Mouse (Mus musculus) heart, embryonic 15.5 days (tissue): Measurements from ENCODE around the gene Ntmt1. TPM values are rescaled to one million over a fixed set of nuclear protein-coding genes. Genes with fewer than 3 reads are reported as not detected.

Source experiments
- ATAC-seq: fragments of 200-750 bp; cut with Nextera tagmentation; replicated peaks from 2 replicates; pipeline ENCODE4 v1.8.0; 2017; ENCODE audit warnings: low read depth, moderate TSS enrichment; ENCODE audit not compliant: insufficient number of reproducible peaks, insufficient read depth, low FRiP score
- H3K27ac ChIP-seq: fragments of 300-500 bp; sonication (generic); 2 replicates; pipeline ENCODE4 v1.5.1; 2015; ENCODE audit warnings: mild to moderate bottlenecking, inconsistent platforms
- H3K27me3 ChIP-seq: fragments of 300-500 bp; sonication (generic); 2 replicates; pipeline ENCODE4 v1.6.1; 2015; ENCODE audit warnings: inconsistent platforms
- H3K36me3 ChIP-seq: fragments of 300-500 bp; sonication (generic); 2 replicates; pipeline ENCODE4 v1.6.1; 2015; ENCODE audit warnings: mild to moderate bottlenecking, inconsistent platforms
- H3K4me1 ChIP-seq: fragments of 300-500 bp; sonication (generic); replicated peaks from 2 replicates; pipeline ENCODE4 v1.6.1; 2015; ENCODE audit warnings: inconsistent platforms
- H3K4me2 ChIP-seq: fragments of 300-500 bp; sonication (generic); 2 replicates; pipeline ENCODE4 v1.6.1; 2015; ENCODE audit warnings: inconsistent platforms, mild to moderate bottlenecking, moderate library complexity
- H3K4me3 ChIP-seq: fragments of 300-500 bp; sonication (generic); 2 replicates; pipeline ENCODE4 v1.5.1; 2015; ENCODE audit warnings: mild to moderate bottlenecking, inconsistent platforms
- H3K9ac ChIP-seq: fragments of 300-500 bp; sonication (generic); 2 replicates; pipeline ENCODE4 v1.6.1; 2015; ENCODE audit warnings: mild to moderate bottlenecking, inconsistent platforms
- H3K9me3 ChIP-seq: fragments of 300-500 bp; sonication (generic); replicated peaks from 2 replicates; pipeline ENCODE4 v1.6.1; 2016; ENCODE audit warnings: inconsistent platforms
- WGBS: fragments of 180-500 bp; shearing (Covaris S2); methylation state at CpG from one replicate; pipeline ENCODE4 v1.1.7; 2015; ENCODE audit warnings: mixed read lengths; 5-methylcytosine and 5-hydroxymethylcytosine counted together
- polyA plus RNA-seq: library from polyadenylated mRNA; unstranded; fragments of >200 nt; fragmentation: Nextera tagmentation; extraction: Ambion mirVana; gene quantifications from 2 replicates; pipeline ENCODE4 v1.2.1, GENCODE M21; 2015

The Ntmt1 gene
- polyA plus RNA-seq, 1 experiment from 2014 or later, result 75.8 TPM

DNA sequence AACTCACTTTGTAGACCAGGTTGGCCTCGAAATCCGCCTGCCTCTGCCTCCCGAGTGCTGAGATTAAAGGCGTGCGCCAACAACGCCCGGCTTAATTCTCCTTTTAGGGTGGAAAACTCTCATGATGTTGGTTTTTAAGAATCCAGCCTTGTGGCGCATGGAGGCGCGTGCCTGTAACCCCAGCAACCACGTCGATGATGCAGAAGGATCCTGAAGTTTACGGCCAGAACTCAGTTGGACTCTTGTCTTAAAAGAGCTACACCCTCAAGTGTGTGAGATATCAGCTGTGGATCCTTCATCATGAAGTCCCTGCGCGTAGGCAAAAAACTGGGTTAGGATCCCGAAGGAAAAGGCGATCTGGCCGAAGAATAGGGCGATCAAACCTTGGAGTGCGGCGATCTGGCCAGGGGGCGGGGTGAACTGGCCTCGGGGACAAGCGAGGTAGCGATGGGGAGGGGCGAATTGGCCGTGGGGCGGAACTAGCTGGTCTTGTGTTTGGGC lies 429 bp upstream of the Ntmt1 start:
- 7% methylated on average over 28 of the region's 28 CpGs for WGBS
- peak; percentile 14 for ATAC-seq
- Histone ChIP-seq H3K27ac (peak overlapping the region; percentile 86), H3K4me1 (peaks cover 26% of the 10 kb centered on the region), H3K36me3 (peaks cover 3% of the 10 kb centered on the region; the same call in 1 of the 2 replicates), H3K9me3 (no peaks in the 10 kb centered on the region), H3K4me3 (peak overlapping the region; percentile 69), H3K4me2 (peak overlapping the region; percentile 86), H3K27me3 (0 out of 2 replicates have a peak, but pooled peaks cover 7% of the 10 kb centered on the region), H3K9ac (peak overlapping the region; percentile 65)

- 3% methylated on average over 10 of the region's 10 CpGs for WGBS
- Histone ChIP-seq H3K4me2 (peak overlapping the region; percentile 86), H3K27me3 (0 out of 2 replicates have a peak, but pooled peaks cover 3% of the 10 kb centered on the region), H3K4me1 (peaks cover 26% of the 10 kb centered on the region), H3K9me3 (no peaks in the 10 kb centered on the region), H3K36me3 (peaks cover 6% of the 10 kb centered on the region; the same call in 1 of the 2 replicates), H3K9ac (peak overlapping the region; percentile 75), H3K27ac (peak overlapping the region; percentile 86), H3K4me3 (peak overlapping the region; percentile 69)
- no peak for ATAC-seq
Measured at GRCm38 (mm10) chr2:30808296-30808655, 650 bp downstream of the Ntmt1 start.

- no peaks in the 10 kb centered on the region for H3K27me3 ChIP-seq
- no peak overlapping the region for H3K27ac ChIP-seq
- 0 out of 2 replicates have a peak overlapping the region, but pooled peaks have one; percentile 16 for H3K4me2 ChIP-seq
- H3K36me3 ChIP-seq, result peaks cover 14% of the 10 kb centered on the region; the same call in 1 of the 2 replicates
- no peaks in the 10 kb centered on the region for H3K9me3 ChIP-seq
- WGBS, result 64% methylated on average over 5 of the region's 5 CpGs
- no peak for ATAC-seq
- no peak overlapping the region for H3K4me3 ChIP-seq
- peaks cover 26% of the 10 kb centered on the region for H3K4me1 ChIP-seq
- H3K9ac ChIP-seq, result no peak overlapping the region
Measured at GRCm38 (mm10) chr2:30809503-30809902, 1.9 kb downstream of the Ntmt1 start.

DNA sequence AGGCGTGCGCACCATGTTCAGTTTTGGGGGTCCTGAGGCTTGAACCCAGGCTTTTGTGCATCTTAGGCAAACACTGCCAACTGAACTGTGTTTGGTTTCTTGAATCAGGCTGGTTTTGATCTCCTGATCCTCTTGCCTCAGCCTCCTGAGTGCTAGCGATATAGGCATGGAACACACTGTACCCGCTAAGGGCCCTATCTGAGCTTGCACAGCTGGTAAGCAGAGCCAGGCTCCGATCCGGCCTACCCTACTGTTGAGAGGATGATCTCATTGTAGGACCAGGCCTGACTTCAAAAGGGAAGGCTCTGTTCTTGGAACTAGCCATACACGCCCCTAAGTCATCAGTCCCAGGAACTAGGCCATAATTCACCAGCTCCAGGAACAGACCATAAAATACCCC lies 2.9 kb downstream of the Ntmt1 start:
- no peak for ATAC-seq
- no peak overlapping the region for H3K4me2 ChIP-seq
- no peak overlapping the region for H3K27ac ChIP-seq
- no peak overlapping the region for H3K4me3 ChIP-seq
- H3K36me3 ChIP-seq, result peaks cover 20% of the 10 kb centered on the region; the same call in 1 of the 2 replicates
- no peaks in the 10 kb centered on the region for H3K9me3 ChIP-seq
- no peak overlapping the region for H3K9ac ChIP-seq
- 77% methylated on average over 7 of the region's 7 CpGs for WGBS
- peaks cover 26% of the 10 kb centered on the region for H3K4me1 ChIP-seq
- no peaks in the 10 kb centered on the region for H3K27me3 ChIP-seq

DNA sequence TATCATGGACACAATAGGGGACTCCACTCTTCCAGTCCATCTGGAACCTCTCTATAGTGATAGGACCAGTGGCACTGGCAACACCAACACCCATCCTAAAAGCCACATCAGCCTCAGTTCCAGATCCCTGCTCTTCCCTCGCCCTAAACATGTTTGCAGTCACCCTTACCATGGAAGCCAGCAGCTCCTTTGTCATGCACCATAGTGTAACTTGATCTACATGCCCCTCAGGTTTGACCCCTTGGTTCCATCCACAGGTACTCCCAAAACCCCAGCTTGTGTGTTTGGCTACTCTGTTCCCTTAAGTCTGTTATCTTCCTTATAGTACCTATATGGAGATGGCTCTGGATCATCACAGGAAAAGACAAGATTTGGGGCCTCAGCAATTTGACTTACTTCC lies 8.8 kb downstream of the Ntmt1 start:
- ATAC-seq, result no peak
- WGBS, result 91% methylated on average over 1 of the region's 1 CpGs
- Histone ChIP-seq H3K27me3 (no peaks in the 10 kb centered on the region), H3K4me1 (0 out of 2 replicates have a peak, but pooled peaks cover 8% of the 10 kb centered on the region), H3K9ac (no peak overlapping the region), H3K4me2 (no peak overlapping the region), H3K36me3 (peaks cover 55% of the 10 kb centered on the region), H3K4me3 (no peak overlapping the region), H3K9me3 (no peaks in the 10 kb centered on the region), H3K27ac (no peak overlapping the region)

- no peak for ATAC-seq
- WGBS, result 92% methylated on average over 5 of the region's 5 CpGs
- H3K27ac ChIP-seq, result no peak overlapping the region
Measured at GRCm38 (mm10) chr2:30819873-30820272, 12.2 kb downstream of the Ntmt1 start.

GRCm38 (mm10) chr2:30821073-30821472 lies 13.4 kb downstream of the Ntmt1 start:
- H3K4me2 ChIP-seq, result no peak overlapping the region
- H3K9ac ChIP-seq, result no peak overlapping the region
- H3K9me3 ChIP-seq, result no peaks in the 10 kb centered on the region
- no peak for ATAC-seq
- no peaks in the 10 kb centered on the region for H3K27me3 ChIP-seq
- peaks cover 72% of the 10 kb centered on the region for H3K36me3 ChIP-seq
- H3K4me3 ChIP-seq, result no peak overlapping the region
- H3K27ac ChIP-seq, result no peak overlapping the region
- WGBS, result 92% methylated on average over 3 of the region's 3 CpGs
- peaks cover 22% of the 10 kb centered on the region for H3K4me1 ChIP-seq

More at GRCm38 (mm10) chr2:30819873-30820272, 12.2 kb downstream of the Ntmt1 start:
- Histone ChIP-seq H3K9me3 (no peaks in the 10 kb centered on the region), H3K4me2 (no peak overlapping the region), H3K9ac (no peak overlapping the region), H3K36me3 (peaks cover 70% of the 10 kb centered on the region), H3K4me1 (peaks cover 22% of the 10 kb centered on the region), H3K27me3 (no peaks in the 10 kb centered on the region), H3K4me3 (no peak overlapping the region)

- Histone ChIP-seq H3K36me3 (peaks cover 64% of the 10 kb centered on the region), H3K27me3 (no peaks in the 10 kb centered on the region), H3K9me3 (no peaks in the 10 kb centered on the region), H3K4me2 (no peak overlapping the region), H3K27ac (no peak overlapping the region), H3K4me1 (peaks cover 36% of the 10 kb centered on the region), H3K4me3 (no peak overlapping the region), H3K9ac (no peak overlapping the region)
- 92% methylated on average over 8 of the region's 8 CpGs for WGBS
- ATAC-seq, result no peak
Measured at GRCm38 (mm10) chr2:30822460-30822859, 14.8 kb downstream of the Ntmt1 start.

DNA sequence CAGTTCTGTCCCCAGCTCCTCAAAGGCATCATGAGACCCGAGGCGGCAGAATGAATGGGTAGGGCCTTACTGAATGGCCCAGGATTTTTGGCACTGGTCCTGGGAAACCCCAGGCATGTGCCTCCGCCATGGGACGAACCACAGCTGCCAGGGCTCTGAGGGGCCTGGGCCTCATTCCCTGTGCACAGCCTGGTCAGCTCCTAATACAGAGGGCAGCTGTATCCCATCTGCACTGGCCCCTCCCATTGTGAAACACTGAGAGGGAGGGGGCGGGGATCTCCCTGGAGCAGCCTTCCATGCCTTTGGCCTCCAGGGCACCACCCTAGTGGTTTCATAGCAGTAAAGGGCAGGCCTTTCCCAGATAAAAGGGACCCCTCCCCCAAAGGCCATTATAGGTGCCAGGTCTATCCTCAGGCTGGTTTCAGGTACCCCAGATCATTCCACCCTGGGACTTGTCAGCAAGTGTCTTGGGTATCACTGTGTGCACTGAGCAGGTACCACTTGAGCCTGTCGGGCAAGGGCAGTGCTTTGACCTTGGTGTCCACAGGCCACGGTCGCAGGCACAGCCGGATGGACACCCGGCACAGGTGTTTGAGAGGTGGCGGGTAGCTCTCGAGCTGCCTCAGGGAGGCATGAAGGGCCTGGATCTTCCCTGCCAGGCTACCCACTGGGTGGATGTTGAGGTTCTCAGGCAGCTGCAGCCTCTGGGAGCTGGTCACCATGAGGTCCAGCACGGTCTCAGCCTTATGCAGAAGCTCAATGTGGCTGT lies 15.9 kb downstream of the Ntmt1 start:
- Histone ChIP-seq H3K4me1 (peaks cover 43% of the 10 kb centered on the region), H3K9ac (no peak overlapping the region), H3K4me3 (no peak overlapping the region), H3K36me3 (peaks cover 60% of the 10 kb centered on the region), H3K4me2 (no peak overlapping the region), H3K27me3 (no peaks in the 10 kb centered on the region), H3K27ac (0 out of 2 replicates have a peak overlapping the region, but pooled peaks have one; percentile 35), H3K9me3 (no peaks in the 10 kb centered on the region)
- WGBS, result 60% methylated on average over 13 of the region's 13 CpGs
- peak; percentile 21; the same call in 1 of the 2 replicates for ATAC-seq

DNA sequence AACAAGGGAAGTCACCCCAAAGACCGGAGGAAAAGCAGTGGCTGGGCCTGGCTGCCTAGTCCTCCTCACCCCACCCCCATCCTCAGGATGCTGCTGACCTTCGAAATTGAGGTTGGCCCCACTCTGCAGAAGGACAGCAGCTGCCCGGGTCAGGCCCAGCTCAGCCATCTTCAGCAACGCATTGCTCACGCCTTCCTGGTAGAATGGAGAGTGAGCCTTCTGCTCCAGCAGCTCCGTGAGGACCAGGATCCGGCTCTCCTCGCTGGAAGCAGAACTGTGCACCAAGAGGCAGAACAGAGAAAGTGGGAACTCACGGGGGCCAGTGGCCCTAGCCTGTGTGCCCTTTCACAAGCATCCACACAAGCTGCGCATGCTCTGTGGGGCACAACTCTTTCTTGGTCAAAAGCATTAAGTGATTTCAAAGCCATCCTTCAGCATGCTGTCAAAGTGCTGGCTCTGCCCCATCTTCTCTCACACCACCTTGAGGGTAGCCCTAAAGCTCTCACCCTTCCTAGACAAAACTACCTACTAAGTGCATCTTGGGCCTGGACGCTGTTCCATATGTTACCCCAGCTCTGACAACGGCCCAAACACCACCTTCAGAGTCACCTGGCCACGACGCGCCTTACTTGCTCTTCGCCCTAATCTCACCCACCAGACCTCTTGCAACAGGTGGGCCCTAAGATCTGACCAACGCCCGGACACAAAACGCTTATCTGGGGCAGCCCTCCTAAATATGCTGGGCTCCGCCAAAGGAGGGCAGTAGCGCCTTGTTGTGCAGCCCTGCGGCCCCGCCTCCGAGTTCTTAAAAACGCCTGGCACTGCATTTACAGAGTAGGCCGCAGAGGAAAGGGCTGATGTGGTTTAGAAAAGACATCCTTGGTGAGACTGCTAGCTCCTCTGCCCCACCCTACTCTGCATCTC lies 19.5 kb downstream of the Ntmt1 start:
- WGBS, result 31% methylated on average over 26 of the region's 26 CpGs
- ATAC-seq, result no peak
- no peaks in the 10 kb centered on the region for H3K9me3 ChIP-seq
- H3K27ac ChIP-seq, result peak overlapping the region; percentile 55
- peak overlapping the region; percentile 89 for H3K4me2 ChIP-seq
- no peaks in the 10 kb centered on the region for H3K27me3 ChIP-seq
- peak overlapping the region; percentile 84 for H3K9ac ChIP-seq
- peaks cover 35% of the 10 kb centered on the region for H3K4me1 ChIP-seq
- H3K4me3 ChIP-seq, result peak overlapping the region; percentile 90
- H3K36me3 ChIP-seq, result peaks cover 38% of the 10 kb centered on the region
